Mouse (Mus musculus) thymus, adult 2 months (tissue): ENCODE data around the gene Ambra1.

Experiments
- CTCF ChIP-seq: fragments of 200-500 bp; IDR thresholded peaks from 2 replicates; pipeline ENCODE4 v1.5.1; 2012; ENCODE audit warnings: mild to moderate bottlenecking, control low read depth, low read length, moderate library complexity, borderline replicate concordance; ENCODE audit not compliant: control insufficient read depth, poor library complexity, insufficient read depth; ENCODE audit errors: extremely low read depth
- POLR2A ChIP-seq: fragments of 200-500 bp; IDR thresholded peaks from 2 replicates; pipeline ENCODE4 v1.6.1; 2012; ENCODE audit warnings: mild to moderate bottlenecking, low read length, control low read depth, moderate library complexity; ENCODE audit not compliant: control insufficient read depth, poor library complexity, insufficient read depth; ENCODE audit errors: extremely low read depth

GRCm38 (mm10) chr2:91950275-91951085, 220.5 kb downstream of the Ambra1 start:
- peak; percentile 45; the same call in 1 of the 2 replicates for TF ChIP-seq POLR2A
- no peak; the same call in 1 of the 2 replicates for TF ChIP-seq CTCF
